Mouse (Mus musculus): ENCODE measurements around the gene Gm17660.
A peak's percentile ranks its signal among the peaks of the same experiment; 100 is the strongest.

Gm17660 gene

GRCm38 (mm10) chr5:104076361-104076760 lies 1.0 kb downstream of the Gm17660 start:
- DNase-seq: no peak

- peak; percentile 57 for DNase-seq
These were observed 3.0 kb downstream of the Gm17660 start for GRCm38 (mm10) chr5:104074388-104074787.

GRCm38 (mm10) chr5:104073602-104074001 lies 3.8 kb downstream of the Gm17660 start:
- no peak for DNase-seq

GRCm38 (mm10) chr5:104072272-104072886 lies 5.0 kb downstream of the Gm17660 start:
- DNase-seq: no peak

GRCm38 (mm10) chr5:104071048-104071447 lies 6.4 kb downstream of the Gm17660 start:
- no peak for DNase-seq

- DNase-seq: no peak
These were observed 8.7 kb downstream of the Gm17660 start for GRCm38 (mm10) chr5:104068751-104069150.

- no peak for DNase-seq
These were observed 14.4 kb downstream of the Gm17660 start for GRCm38 (mm10) chr5:104062773-104063551.

GRCm38 (mm10) chr5:104061936-104062772 lies 15.3 kb downstream of the Gm17660 start:
- no peak for DNase-seq

GRCm38 (mm10) chr5:104060429-104060828 lies 17.0 kb downstream of the Gm17660 start:
- DNase-seq: no peak

- no peak for DNase-seq
These were observed 17.8 kb downstream of the Gm17660 start for GRCm38 (mm10) chr5:104059628-104060027.

GRCm38 (mm10) chr5:104058021-104058420 lies 19.4 kb downstream of the Gm17660 start:
- no peak for DNase-seq

- no peak for DNase-seq
These were observed 21.1 kb downstream of the Gm17660 start for GRCm38 (mm10) chr5:104056295-104056694.

- no peak for DNase-seq
These were observed 21.6 kb downstream of the Gm17660 start for GRCm38 (mm10) chr5:104055816-104056215.

- DNase-seq: no peak
These were observed 22.5 kb downstream of the Gm17660 start for GRCm38 (mm10) chr5:104054938-104055337.

GRCm38 (mm10) chr5:104052956-104053355 lies 24.5 kb downstream of the Gm17660 start:
- DNase-seq: no peak

GRCm38 (mm10) chr5:104048139-104048538 lies 29.3 kb downstream of the Gm17660 start:
- no peak for DNase-seq

GRCm38 (mm10) chr5:104047200-104048105 lies 30.0 kb downstream of the Gm17660 start:
- DNase-seq: no peak

- DNase-seq: peak; percentile 96
These were observed 30.9 kb downstream of the Gm17660 start, which contains the start of gene Nudt9 for GRCm38 (mm10) chr5:104046256-104047199. TSS of gene Nudt9 (plus strand) at chr5:104046306.

GRCm38 (mm10) chr5:104043704-104044103 lies 33.7 kb downstream of the Gm17660 start:
- DNase-seq: no peak

- no peak for DNase-seq
These were observed 34.5 kb downstream of the Gm17660 start for GRCm38 (mm10) chr5:104042906-104043305.

Data from cerebellum, adult 11 months (tissue).